ENCODE assay signal across 14 mouse cellular contexts in genomic region chr8:3172246-3172645, GRCm38 (mm10).
"Had no signal": no experiment of that assay in that cellular context is flagged by ENCODE, and none has a peak within 500 bp of the region (broad histone marks: within the 10 kb centered on the region; RNA-seq: fewer than 3 reads in every experiment).

No protein-coding gene starts in this region.

- H3K27ac ChIP-seq: liver, embryonic 13.5 days; stomach, embryonic 15.5 days had no signal

- DNase-seq: kidney, adult 18-20 months; kidney, adult 9 months; kidney, postnatal 14 days; kidney, postnatal 4 days; liver, embryonic 13.5 days; lung, adult 2 months; lung, postnatal 14 days; lung, postnatal 4 days; midbrain, embryonic 14.5 days; right cerebral cortex, postnatal 4 days; thymus, adult 18-20 months; thymus, postnatal 14 days; thymus, postnatal 4 days had no signal

- H3K4me3 ChIP-seq: liver, embryonic 13.5 days; stomach, embryonic 15.5 days had no signal
